Mouse (Mus musculus) kidney, embryonic 16.5 days (tissue): ENCODE data around the gene Rangrf. TPM values are rescaled to one million over a fixed set of nuclear protein-coding genes. Genes with fewer than 3 reads are reported as not detected.
"Not testable (repeated sequence)": the region's sequence is repeated elsewhere in the genome, so short reads cannot be mapped to it uniquely, and the experiment has no call there.

Source experiments
- ATAC-seq: fragments of 200-750 bp; cut with Nextera tagmentation; 2 replicates; pipeline ENCODE4 v1.8.0; 2017; ENCODE audit warnings: moderate TSS enrichment; ENCODE audit not compliant: low FRiP score, low TSS enrichment
- H3K27ac ChIP-seq: fragments of 300-500 bp; sonication (generic); 2 replicates; pipeline ENCODE4 v1.5.1; 2014; ENCODE audit warnings: low read length
- H3K27me3 ChIP-seq: fragments of 300-500 bp; sonication (generic); 2 replicates; pipeline ENCODE4 v1.6.1; 2014; ENCODE audit warnings: low read length, control low read depth, mixed read lengths; ENCODE audit not compliant: insufficient read depth
- H3K36me3 ChIP-seq: fragments of 300-500 bp; sonication (generic); 2 replicates; pipeline ENCODE4 v1.6.1; 2014; ENCODE audit warnings: low read length, control low read depth, mixed read lengths; ENCODE audit not compliant: insufficient read depth
- H3K4me1 ChIP-seq: fragments of 300-500 bp; sonication (generic); 2 replicates; pipeline ENCODE4 v1.6.1; 2014; ENCODE audit warnings: low read length, control low read depth, mixed read lengths; ENCODE audit not compliant: insufficient read depth
- H3K4me2 ChIP-seq: fragments of 300-500 bp; sonication (generic); replicated peaks from 2 replicates; pipeline ENCODE4 v1.6.1; 2014; ENCODE audit warnings: low read depth, low read length
- H3K4me3 ChIP-seq: fragments of 300-500 bp; sonication (generic); 2 replicates; pipeline ENCODE4 v1.5.1; 2014; ENCODE audit warnings: mild to moderate bottlenecking, low read length
- H3K9ac ChIP-seq: fragments of 300-500 bp; sonication (generic); replicated peaks from 2 replicates; pipeline ENCODE4 v1.6.1; 2014; ENCODE audit warnings: low read length
- H3K9me3 ChIP-seq: fragments of 300-500 bp; sonication (generic); 2 replicates; pipeline ENCODE4 v1.6.1; 2016; ENCODE audit warnings: low read length, control low read depth
- WGBS: fragments of 180-500 bp; shearing (Covaris S2); extraction: QIAGEN DNeasy Blood & Tissue Kit; methylation state at CpG from one replicate; pipeline ENCODE4 v1.1.7; 2014; 5-methylcytosine and 5-hydroxymethylcytosine counted together
- polyA plus RNA-seq: library from polyadenylated mRNA; unstranded; fragments of >200 nt; fragmentation: Nextera tagmentation; extraction: Ambion mirVana; gene quantifications from 2 replicates; pipeline ENCODE4 v1.2.1, GENCODE M21; 2015

The Rangrf gene
- polyA plus RNA-seq, 1 experiment from 2014 or later, result 63.9 TPM

DNA sequence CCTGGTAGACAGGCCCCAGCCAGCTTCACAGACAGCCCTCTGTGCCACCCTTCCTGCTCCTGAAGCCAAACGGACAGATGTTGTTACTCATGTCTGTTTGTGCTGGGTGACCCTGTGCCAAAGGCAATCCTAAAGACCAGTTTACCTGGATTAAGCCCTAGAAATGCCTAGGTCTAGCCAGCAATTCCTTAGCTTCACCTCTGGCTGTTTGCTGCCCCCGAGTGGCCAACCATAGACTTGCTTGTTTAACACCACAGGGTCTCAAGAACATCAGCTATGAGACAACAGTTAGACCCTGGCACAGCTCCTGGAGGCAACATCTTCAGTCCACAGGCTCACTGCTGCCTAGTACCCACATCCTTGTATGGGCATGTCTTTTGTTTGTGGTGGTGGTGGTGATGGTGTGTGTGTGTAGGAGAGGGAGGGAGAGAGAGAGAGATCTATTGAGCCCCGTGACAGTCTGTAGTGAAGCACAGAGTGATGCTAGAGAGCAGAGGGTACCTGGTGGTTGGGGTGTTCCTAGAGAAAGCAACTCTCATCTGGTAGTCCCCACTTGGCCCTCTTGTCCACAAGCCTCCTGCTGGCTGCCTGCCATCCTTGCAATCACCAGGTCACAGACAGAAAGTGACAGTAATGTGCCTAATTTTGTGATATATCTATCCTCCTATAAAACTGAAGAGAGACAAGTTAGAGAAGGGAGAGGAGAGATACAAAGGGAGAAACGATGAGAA lies 7.8 kb upstream of the Rangrf start:
- no peaks in the 10 kb centered on the region for H3K27me3 ChIP-seq
- H3K4me1 ChIP-seq, result no peaks in the 10 kb centered on the region
- H3K9me3 ChIP-seq, result no peaks in the 10 kb centered on the region
- H3K4me2 ChIP-seq, result no peak overlapping the region
- no peak overlapping the region for H3K4me3 ChIP-seq
- peak; percentile 71; the same call in 1 of the 2 replicates for ATAC-seq
- 22% methylated on average over 4 of the region's 4 CpGs for WGBS
- no peak overlapping the region for H3K9ac ChIP-seq
- H3K36me3 ChIP-seq, result peaks cover 13% of the 10 kb centered on the region
- H3K27ac ChIP-seq, result no peak overlapping the region

DNA sequence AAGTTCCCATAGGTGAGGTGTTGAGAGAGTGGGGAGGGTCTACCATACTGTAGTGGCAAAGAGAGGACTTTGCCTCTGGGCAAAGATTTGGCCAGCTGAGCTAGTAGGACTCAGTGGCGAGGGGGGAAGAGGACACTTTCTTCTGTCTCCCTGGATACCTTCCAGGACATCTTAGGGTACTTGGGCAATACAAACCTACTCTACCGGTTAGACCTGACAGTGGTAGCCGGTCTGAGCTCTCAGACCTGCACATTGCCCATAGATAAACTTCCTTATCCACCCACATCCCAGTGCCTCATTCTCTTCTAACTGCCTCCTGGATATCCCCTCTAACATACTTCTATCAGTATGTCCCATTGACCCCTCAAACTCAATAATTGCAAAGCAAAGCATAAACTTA lies 5.9 kb upstream of the Rangrf start:
- WGBS, result 59% methylated on average over 3 of the region's 3 CpGs
- Histone ChIP-seq H3K27me3 (no peaks in the 10 kb centered on the region), H3K9ac (no peak overlapping the region), H3K4me2 (no peak overlapping the region), H3K4me3 (no peak overlapping the region), H3K36me3 (peaks cover 2% of the 10 kb centered on the region; the same call in 1 of the 2 replicates), H3K4me1 (no peaks in the 10 kb centered on the region), H3K27ac (no peak overlapping the region), H3K9me3 (no peaks in the 10 kb centered on the region)
- ATAC-seq, result no peak

- ATAC-seq, result no peak
- Histone ChIP-seq H3K27ac (no peak overlapping the region), H3K36me3 (no peaks in the 10 kb centered on the region), H3K9ac (no peak overlapping the region), H3K4me2 (no peak overlapping the region), H3K4me3 (no peak overlapping the region), H3K9me3 (no peaks in the 10 kb centered on the region), H3K4me1 (no peaks in the 10 kb centered on the region), H3K27me3 (no peaks in the 10 kb centered on the region)
- 62% methylated on average over 5 of the region's 5 CpGs for WGBS
These were observed 4.3 kb upstream of the Rangrf start for GRCm38 (mm10) chr11:68979320-68979733.

DNA sequence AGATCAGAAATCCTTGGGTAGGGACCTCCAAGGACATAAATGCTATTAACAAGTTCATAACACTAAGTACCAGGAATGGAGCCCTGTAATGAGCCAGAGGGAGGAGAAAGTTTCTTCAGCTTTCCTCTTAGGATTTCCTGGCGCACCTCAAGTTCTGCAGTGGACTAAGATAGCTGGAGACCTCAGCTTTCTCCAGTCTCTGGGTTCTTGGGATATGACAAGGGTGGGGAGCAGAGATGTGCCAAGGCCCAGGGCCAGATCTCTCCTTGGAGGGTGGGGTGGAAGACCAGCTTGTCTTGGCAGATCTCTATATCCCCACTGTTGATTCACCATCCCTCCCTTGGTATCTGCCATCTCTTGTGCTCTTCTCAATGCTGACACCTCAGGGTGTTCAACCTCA lies 616 bp upstream of the Rangrf start:
- Histone ChIP-seq H3K9ac (no peak overlapping the region), H3K27ac (no peak overlapping the region), H3K4me3 (no peak overlapping the region), H3K36me3 (no peaks in the 10 kb centered on the region), H3K9me3 (no peaks in the 10 kb centered on the region), H3K4me1 (peaks cover 7% of the 10 kb centered on the region), H3K4me2 (no peak overlapping the region), H3K27me3 (no peaks in the 10 kb centered on the region)
- 74% methylated on average over 1 of the region's 1 CpGs for WGBS
- no peak for ATAC-seq

DNA sequence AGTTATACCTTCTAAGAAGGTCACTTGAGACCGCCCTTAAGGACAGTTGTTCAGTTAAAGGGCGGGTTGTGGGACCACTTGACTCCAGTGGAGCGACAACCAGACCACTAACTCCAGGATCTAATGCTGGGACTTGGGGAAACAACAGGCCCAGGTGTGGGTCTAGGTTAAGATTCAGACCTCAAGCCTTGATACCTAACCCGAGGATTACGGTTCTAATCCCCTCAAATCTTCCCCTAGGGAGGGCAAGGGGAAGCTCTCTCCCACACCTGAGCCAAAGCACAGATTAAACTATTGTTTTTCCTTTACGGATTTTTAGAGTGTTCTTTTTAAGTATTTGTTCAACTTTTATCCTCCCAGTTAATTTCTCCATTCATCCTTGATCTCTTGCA lies 930 bp downstream of the Rangrf start:
- Histone ChIP-seq H3K9me3 (no peaks in the 10 kb centered on the region), H3K27me3 (no peaks in the 10 kb centered on the region), H3K4me2 (peak overlapping the region; percentile 75), H3K4me1 (peaks cover 10% of the 10 kb centered on the region), H3K9ac (peak overlapping the region; percentile 61), H3K27ac (no peak overlapping the region), H3K4me3 (peak overlapping the region; percentile 56), H3K36me3 (no peaks in the 10 kb centered on the region)
- WGBS, result 33% methylated on average over 6 of the region's 6 CpGs
- no peak for ATAC-seq

DNA sequence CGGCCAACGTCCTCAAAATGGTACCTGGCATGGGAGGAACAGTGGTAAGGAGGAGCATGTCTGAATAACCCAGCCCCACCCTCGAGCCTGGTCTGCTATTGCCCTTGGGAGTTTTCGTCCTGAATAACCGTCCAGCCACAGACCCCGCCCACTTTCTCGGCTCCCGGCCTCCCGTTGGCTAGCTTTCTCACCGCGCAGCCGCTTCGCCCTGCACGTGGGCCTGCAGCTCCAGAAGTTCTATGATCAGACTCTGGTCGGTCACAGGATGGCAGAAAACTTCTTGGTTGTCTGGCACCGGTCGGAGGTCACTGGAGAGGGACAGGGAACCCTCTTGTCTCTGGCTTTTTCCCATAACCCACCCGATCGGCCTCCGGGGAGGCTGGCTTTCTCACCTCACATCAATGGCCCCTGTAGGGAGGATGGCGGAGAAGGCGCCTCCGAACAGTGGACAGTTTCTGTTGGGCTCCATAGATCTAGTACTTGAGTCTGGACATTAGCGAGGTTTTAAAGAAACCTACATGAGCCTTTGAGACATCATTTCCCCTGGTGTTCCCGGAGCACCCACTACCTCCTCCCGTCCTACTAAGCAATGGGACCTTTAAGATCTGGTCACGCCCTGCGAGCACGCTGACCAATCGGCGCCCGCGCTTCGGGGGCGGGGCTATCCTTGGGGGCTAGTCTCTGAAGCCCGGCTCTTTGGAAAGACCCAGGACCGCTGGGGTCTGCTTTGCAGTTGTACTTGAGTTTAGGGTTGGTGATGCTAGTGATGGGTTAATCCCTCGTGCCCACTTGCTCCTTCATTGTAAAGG lies 1.5 kb downstream of the Rangrf start:
- H3K4me3 ChIP-seq, result peak overlapping the region; percentile 56
- H3K9ac ChIP-seq, result peak overlapping the region; percentile 62
- not testable (repeated sequence) for H3K9me3 ChIP-seq, H3K27me3 ChIP-seq, H3K27ac ChIP-seq, H3K36me3 ChIP-seq
- peak overlapping the region; percentile 75 for H3K4me2 ChIP-seq
- H3K4me1 ChIP-seq, result peaks cover 14% of the 10 kb centered on the region
- peak; percentile 91 for ATAC-seq
- WGBS, result under 1% methylated on average over 37 of the region's 38 CpGs

- H3K4me2 ChIP-seq, result no peak overlapping the region
- peaks cover 17% of the 10 kb centered on the region for H3K4me1 ChIP-seq
- no peaks in the 10 kb centered on the region for H3K36me3 ChIP-seq
- H3K27ac ChIP-seq, result no peak overlapping the region
- no peak overlapping the region for H3K9ac ChIP-seq
- no peak overlapping the region for H3K4me3 ChIP-seq
- ATAC-seq, result no peak
- 71% methylated on average over 4 of the region's 4 CpGs for WGBS
- H3K27me3 ChIP-seq, result no peaks in the 10 kb centered on the region
- H3K9me3 ChIP-seq, result no peaks in the 10 kb centered on the region
These were observed 4.8 kb downstream of the Rangrf start for GRCm38 (mm10) chr11:68970232-68970631.

DNA sequence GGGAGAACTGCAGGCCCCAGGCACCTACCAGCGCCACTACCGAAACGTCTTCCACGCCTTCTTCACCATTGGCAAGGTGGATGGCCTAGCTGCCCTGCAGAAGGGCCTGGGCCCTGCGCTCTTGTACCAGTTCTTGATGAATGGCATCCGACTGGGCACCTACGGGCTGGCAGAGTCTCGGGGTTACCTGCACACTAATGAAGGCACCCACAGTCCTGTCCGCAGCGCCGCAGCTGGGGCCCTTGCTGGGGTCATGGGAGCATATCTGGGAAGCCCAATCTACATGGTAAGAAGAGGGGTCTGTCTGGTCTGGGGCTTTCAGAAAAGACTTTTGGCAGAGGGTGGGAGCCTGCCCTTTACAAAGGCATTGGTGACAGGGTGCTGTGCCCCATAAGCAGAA lies 6.2 kb downstream of the Rangrf start:
- 84% methylated on average over 11 of the region's 11 CpGs for WGBS
- Histone ChIP-seq H3K27me3 (no peaks in the 10 kb centered on the region), H3K4me3 (peak overlapping the region; percentile 63; the same call in 1 of the 2 replicates), H3K4me1 (peaks cover 15% of the 10 kb centered on the region), H3K9ac (peak overlapping the region; percentile 63; the same call in 1 of the 2 replicates), H3K9me3 (no peaks in the 10 kb centered on the region), H3K4me2 (peak overlapping the region; percentile 92; the same call in 1 of the 2 replicates), H3K27ac (no peak overlapping the region), H3K36me3 (no peaks in the 10 kb centered on the region)
- no peak for ATAC-seq

DNA sequence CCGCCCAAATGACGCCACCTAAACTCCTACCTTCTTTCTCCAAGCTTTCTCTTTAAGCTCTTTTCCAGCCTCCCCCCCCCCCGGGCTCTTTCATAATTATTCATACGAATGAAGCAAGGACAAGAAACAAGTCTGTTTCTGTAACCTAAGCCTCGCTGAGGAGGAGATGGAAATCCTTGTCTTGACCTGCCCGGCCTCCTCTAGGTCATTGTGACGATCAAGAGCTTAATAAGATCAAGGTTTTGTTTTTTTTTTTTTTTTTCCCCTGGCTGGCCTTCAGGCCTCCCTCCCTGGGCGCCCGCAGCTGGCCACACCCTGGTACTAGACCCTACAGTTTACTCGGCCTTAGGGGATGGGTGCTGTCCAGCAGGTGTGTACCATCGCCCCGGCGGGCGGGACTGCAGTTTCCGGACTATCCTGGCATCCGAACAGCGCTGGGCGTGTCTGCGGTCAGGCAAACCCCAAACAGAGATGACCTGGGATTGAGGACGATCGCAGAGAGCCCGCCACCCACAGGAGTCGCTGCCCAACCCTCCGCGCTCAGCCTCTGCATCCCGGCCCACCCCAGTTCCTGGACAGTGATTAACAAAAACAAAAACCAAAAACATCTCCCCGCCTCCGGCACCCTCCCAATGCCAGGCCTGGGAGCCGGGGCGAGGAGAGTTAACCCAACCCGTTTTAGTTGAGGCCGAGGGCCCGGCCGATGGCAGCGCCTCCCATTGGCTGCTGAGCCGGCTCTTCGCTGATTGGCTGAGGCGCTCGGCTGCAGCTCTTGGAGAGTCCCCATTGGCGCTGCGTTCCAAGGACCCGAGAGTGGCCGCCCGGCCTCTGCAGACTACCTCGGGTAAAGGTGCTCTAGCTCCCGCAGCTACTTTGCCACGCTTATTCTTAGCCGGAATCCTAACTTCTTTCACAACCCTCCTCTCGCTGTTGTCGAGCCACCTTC lies 7.4 kb downstream of the Rangrf start, which contains the start of gene Slc25a35:
TSS of gene Slc25a35 (plus strand) at position 795 of the 946 bp plus-strand sequence.
- peak; percentile 96 for ATAC-seq
- Histone ChIP-seq H3K4me3 (peak within 1 kb of the TSS; percentile 63), H3K9me3 (no peaks in the 10 kb centered on the region), H3K9ac (peak within 1 kb of the TSS; percentile 64), H3K27me3 (no peaks in the 10 kb centered on the region), H3K36me3 (no peaks in the 10 kb centered on the region), H3K4me2 (peak within 1 kb of the TSS; percentile 92), H3K4me1 (peaks cover 10% of the 10 kb centered on the region), H3K27ac (peak within 1 kb of the TSS; percentile 15; the same call in 1 of the 2 replicates)
- under 1% methylated on average over 50 of the region's 50 CpGs for WGBS
